Mouse (Mus musculus): ENCODE measurements at regions not wholly inside any gene's neighbourhood (a gene's known extent, or its start where the extent isn't known, plus 50 kb on each side); places are given as distances from the start of the nearest gene placed in this dataset.
A peak's percentile ranks its signal among the peaks of the same experiment; 100 is the strongest.

- H3K27ac ChIP-seq (replicated peaks), result no peak overlapping the region; the same call in 1 of the 2 replicates
- H3K27me3 ChIP-seq, result no peaks in the 10 kb centered on the region
- no peak overlapping the region for H3K9ac ChIP-seq
- WGBS, result 43% methylated on average over 16 of the region's 16 CpGs
- peaks cover 6% of the 10 kb centered on the region; the same call in 1 of the 2 replicates for H3K4me1 ChIP-seq
- H3K9me3 ChIP-seq (replicated peaks), result no peaks in the 10 kb centered on the region
- ATAC-seq (ENCODE audit: insufficient number of reproducible peaks, low FRiP score, low TSS enrichment, low read depth), result no peak
- H3K36me3 ChIP-seq, result no peaks in the 10 kb centered on the region
- H3K4me3 ChIP-seq (replicated peaks), result no peak overlapping the region
- no peak overlapping the region for H3K4me2 ChIP-seq (replicated peaks)
Measured at GRCm38 (mm10) chr4:105531651-105532425, 257.8 kb upstream of the Gm12728 start.

- Histone ChIP-seq H3K4me3 (replicated peaks) (no peak overlapping the region), H3K36me3 (no peaks in the 10 kb centered on the region), H3K4me1 (peaks cover 6% of the 10 kb centered on the region; the same call in 1 of the 2 replicates), H3K27ac (replicated peaks) (no peak overlapping the region), H3K4me2 (replicated peaks) (no peak overlapping the region), H3K9ac (no peak overlapping the region), H3K27me3 (no peaks in the 10 kb centered on the region), H3K9me3 (replicated peaks) (no peaks in the 10 kb centered on the region)
- WGBS, result 68% methylated on average over 6 of the region's 6 CpGs
- no peak for ATAC-seq (ENCODE audit: insufficient number of reproducible peaks, low FRiP score, low TSS enrichment, low read depth)
Measured at GRCm38 (mm10) chr4:105535451-105535850, 254.2 kb upstream of the Gm12728 start.

GRCm38 (mm10) chr4:105545486-105545885 lies 244.2 kb upstream of the Gm12728 start:
- Histone ChIP-seq H3K36me3 (no peaks in the 10 kb centered on the region), H3K9me3 (replicated peaks) (no peaks in the 10 kb centered on the region), H3K27ac (replicated peaks) (no peak overlapping the region), H3K4me3 (replicated peaks) (no peak overlapping the region), H3K4me2 (replicated peaks) (no peak overlapping the region), H3K9ac (no peak overlapping the region), H3K27me3 (no peaks in the 10 kb centered on the region), H3K4me1 (peaks cover 11% of the 10 kb centered on the region)
- 57% methylated on average over 2 of the region's 2 CpGs for WGBS
- no peak for ATAC-seq (ENCODE audit: insufficient number of reproducible peaks, low FRiP score, low TSS enrichment, low read depth)

- peaks cover 18% of the 10 kb centered on the region for H3K4me1 ChIP-seq
- no peak overlapping the region for H3K9ac ChIP-seq
- 32% methylated on average over 7 of the region's 7 CpGs for WGBS
- H3K27me3 ChIP-seq, result no peaks in the 10 kb centered on the region
- H3K36me3 ChIP-seq, result no peaks in the 10 kb centered on the region
- no peak overlapping the region for H3K4me2 ChIP-seq (replicated peaks)
- H3K4me3 ChIP-seq (replicated peaks), result no peak overlapping the region
- H3K27ac ChIP-seq (replicated peaks), result peak overlapping the region; percentile 83
- peak; percentile 87 for ATAC-seq (ENCODE audit: insufficient number of reproducible peaks, low FRiP score, low TSS enrichment, low read depth)
- H3K9me3 ChIP-seq (replicated peaks), result no peaks in the 10 kb centered on the region
Measured at GRCm38 (mm10) chr4:105549744-105550440, 239.8 kb upstream of the Gm12728 start.

GRCm38 (mm10) chr4:105551966-105552685 lies 237.5 kb upstream of the Gm12728 start:
- ATAC-seq (ENCODE audit: insufficient number of reproducible peaks, low FRiP score, low TSS enrichment, low read depth), result no peak
- WGBS, result 87% methylated on average over 4 of the region's 4 CpGs
- H3K4me2 ChIP-seq (replicated peaks), result no peak overlapping the region

GRCm38 (mm10) chr4:105554994-105555393 lies 234.7 kb upstream of the Gm12728 start:
- no peak overlapping the region for H3K27ac ChIP-seq (replicated peaks)
- peaks cover 11% of the 10 kb centered on the region for H3K4me1 ChIP-seq
- H3K4me3 ChIP-seq (replicated peaks), result no peak overlapping the region
- no peak overlapping the region for H3K4me2 ChIP-seq (replicated peaks)
- H3K36me3 ChIP-seq, result no peaks in the 10 kb centered on the region
- no peak overlapping the region for H3K9ac ChIP-seq
- 80% methylated on average over 8 of the region's 8 CpGs for WGBS
- no peak for ATAC-seq (ENCODE audit: insufficient number of reproducible peaks, low FRiP score, low TSS enrichment, low read depth)
- H3K9me3 ChIP-seq (replicated peaks), result no peaks in the 10 kb centered on the region
- no peaks in the 10 kb centered on the region for H3K27me3 ChIP-seq

More at GRCm38 (mm10) chr4:105551966-105552685, 237.5 kb upstream of the Gm12728 start:
- Histone ChIP-seq H3K27ac (replicated peaks) (no peak overlapping the region), H3K4me1 (peaks cover 18% of the 10 kb centered on the region), H3K27me3 (no peaks in the 10 kb centered on the region), H3K36me3 (no peaks in the 10 kb centered on the region), H3K4me3 (replicated peaks) (no peak overlapping the region), H3K9me3 (replicated peaks) (no peaks in the 10 kb centered on the region), H3K9ac (no peak overlapping the region)

GRCm38 (mm10) chr4:105555941-105556340 lies 233.7 kb upstream of the Gm12728 start:
- H3K4me2 ChIP-seq (replicated peaks), result no peak overlapping the region
- H3K4me1 ChIP-seq, result 0 out of 2 replicates have a peak, but pooled peaks cover 2% of the 10 kb centered on the region
- H3K4me3 ChIP-seq (replicated peaks), result no peak overlapping the region
- H3K9ac ChIP-seq, result no peak overlapping the region
- H3K9me3 ChIP-seq (replicated peaks), result no peaks in the 10 kb centered on the region
- 73% methylated on average over 3 of the region's 3 CpGs for WGBS
- H3K36me3 ChIP-seq, result no peaks in the 10 kb centered on the region
- no peak overlapping the region for H3K27ac ChIP-seq (replicated peaks)
- H3K27me3 ChIP-seq, result no peaks in the 10 kb centered on the region
- ATAC-seq (ENCODE audit: insufficient number of reproducible peaks, low FRiP score, low TSS enrichment, low read depth), result no peak

- Histone ChIP-seq H3K9me3 (replicated peaks) (no peaks in the 10 kb centered on the region), H3K4me1 (no peaks in the 10 kb centered on the region), H3K4me2 (replicated peaks) (no peak overlapping the region), H3K36me3 (no peaks in the 10 kb centered on the region), H3K27ac (replicated peaks) (no peak overlapping the region), H3K27me3 (no peaks in the 10 kb centered on the region), H3K4me3 (replicated peaks) (no peak overlapping the region), H3K9ac (no peak overlapping the region)
- WGBS, result 85% methylated on average over 2 of the region's 2 CpGs
- ATAC-seq (ENCODE audit: insufficient number of reproducible peaks, low FRiP score, low TSS enrichment, low read depth), result no peak
Measured at GRCm38 (mm10) chr4:105557396-105557795, 232.3 kb upstream of the Gm12728 start.

GRCm38 (mm10) chr4:105560055-105560454 lies 229.6 kb upstream of the Gm12728 start:
- H3K36me3 ChIP-seq, result no peaks in the 10 kb centered on the region
- no peaks in the 10 kb centered on the region for H3K9me3 ChIP-seq (replicated peaks)
- no peaks in the 10 kb centered on the region for H3K27me3 ChIP-seq
- peaks cover 3% of the 10 kb centered on the region; the same call in 1 of the 2 replicates for H3K4me1 ChIP-seq
- H3K4me3 ChIP-seq (replicated peaks), result no peak overlapping the region
- H3K9ac ChIP-seq, result no peak overlapping the region
- 61% methylated on average over 3 of the region's 3 CpGs for WGBS
- no peak overlapping the region for H3K4me2 ChIP-seq (replicated peaks)
- H3K27ac ChIP-seq (replicated peaks), result no peak overlapping the region
- ATAC-seq (ENCODE audit: insufficient number of reproducible peaks, low FRiP score, low TSS enrichment, low read depth), result no peak

- Histone ChIP-seq H3K4me1 (peaks cover 9% of the 10 kb centered on the region; the same call in 1 of the 2 replicates), H3K9ac (no peak overlapping the region), H3K4me2 (replicated peaks) (no peak overlapping the region), H3K4me3 (replicated peaks) (no peak overlapping the region), H3K36me3 (no peaks in the 10 kb centered on the region), H3K27me3 (no peaks in the 10 kb centered on the region), H3K27ac (replicated peaks) (no peak overlapping the region), H3K9me3 (replicated peaks) (no peaks in the 10 kb centered on the region)
- no peak for ATAC-seq (ENCODE audit: insufficient number of reproducible peaks, low FRiP score, low TSS enrichment, low read depth)
- WGBS, result 77% methylated on average over 3 of the region's 3 CpGs
Measured at GRCm38 (mm10) chr4:105560781-105561180, 228.9 kb upstream of the Gm12728 start.

GRCm38 (mm10) chr4:105561611-105562010 lies 228.1 kb upstream of the Gm12728 start:
- no peaks in the 10 kb centered on the region for H3K9me3 ChIP-seq (replicated peaks)
- peaks cover 9% of the 10 kb centered on the region; the same call in 1 of the 2 replicates for H3K4me1 ChIP-seq
- no peak for ATAC-seq (ENCODE audit: insufficient number of reproducible peaks, low FRiP score, low TSS enrichment, low read depth)
- H3K27ac ChIP-seq (replicated peaks), result no peak overlapping the region
- 76% methylated on average over 3 of the region's 3 CpGs for WGBS
- H3K9ac ChIP-seq, result no peak overlapping the region
- no peak overlapping the region for H3K4me2 ChIP-seq (replicated peaks)
- no peak overlapping the region for H3K4me3 ChIP-seq (replicated peaks)
- H3K27me3 ChIP-seq, result no peaks in the 10 kb centered on the region
- H3K36me3 ChIP-seq, result no peaks in the 10 kb centered on the region

Data from embryonic facial prominence, embryonic 15.5 days (tissue).